Mouse (Mus musculus) G1E (cell line): Measurements from ENCODE around the gene Olfr1216.
"Not testable (repeated sequence)": the region's sequence is repeated elsewhere in the genome, so short reads cannot be mapped to it uniquely, and the experiment has no call there.

Source experiments
- CTCF ChIP-seq: IDR thresholded peaks from 2 replicates; pipeline ENCODE4 v1.5.1; 2012; ENCODE audit warnings: low read depth, low read length, inconsistent platforms, mixed read lengths
- POLR2AphosphoS5 ChIP-seq: IDR thresholded peaks from 2 replicates; pipeline ENCODE4 v1.6.1; 2012; ENCODE audit warnings: low read depth, low read length, inconsistent platforms; ENCODE audit not compliant: insufficient replicate concordance
- TAL1 ChIP-seq: conservative IDR thresholded peaks from 2 replicates; pipeline ENCODE4 v1.6.1; 2012; ENCODE audit warnings: low read depth, low read length, inconsistent platforms, mixed read lengths

DNA sequence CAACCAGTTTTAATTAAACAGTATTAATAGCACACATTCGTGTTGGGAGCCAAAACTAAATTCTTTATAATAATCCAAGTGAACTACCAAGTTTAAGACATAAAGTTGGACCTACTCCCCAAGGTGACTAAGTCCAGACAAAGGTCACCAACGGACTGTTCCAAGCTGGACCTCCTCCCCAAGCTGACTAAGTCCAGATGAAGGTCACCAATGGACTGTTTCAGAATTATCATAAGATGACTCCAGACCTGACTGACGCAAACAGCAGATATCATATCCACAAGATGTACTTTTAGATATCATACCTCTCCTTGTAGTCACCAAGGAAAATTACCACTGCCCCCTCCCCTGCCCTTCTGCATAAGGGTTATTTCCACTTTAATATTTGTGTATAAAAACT lies 3.3 kb upstream of the Olfr1216 start:
- not testable (repeated sequence) for TF ChIP-seq CTCF, POLR2AphosphoS5, TAL1
